Mouse (Mus musculus) heart, adult 9 months (tissue): Measurements from ENCODE around the gene Mgrn1.

Source experiments
- DNase-seq, 2 experiments: peaks; one replicate each; pipeline ENCODE4 v3.0.0; 2022; ENCODE audit warnings: low spot score in 2 of 2

Gene Mgrn1

GRCm38 (mm10) chr16:4940311-4940850, 54.3 kb downstream of the Mgrn1 start:
- DNase-seq = no peak

GRCm38 (mm10) chr16:4941016-4941415, 55.0 kb downstream of the Mgrn1 start:
- DNase-seq = no peak

- no peak for DNase-seq
Observed at GRCm38 (mm10) chr16:4942868-4943267, 56.8 kb downstream of the Mgrn1 start.

GRCm38 (mm10) chr16:4943431-4943830, 57.4 kb downstream of the Mgrn1 start:
- DNase-seq = no peak

GRCm38 (mm10) chr16:4945415-4945814, 59.4 kb downstream of the Mgrn1 start:
- DNase-seq = no peak

- no peak for DNase-seq
Observed at GRCm38 (mm10) chr16:4946155-4946554, 60.1 kb downstream of the Mgrn1 start.

GRCm38 (mm10) chr16:4947378-4947777, 61.3 kb downstream of the Mgrn1 start:
- DNase-seq = no peak

- no peak for DNase-seq
Observed at GRCm38 (mm10) chr16:4956609-4957008, 70.6 kb downstream of the Mgrn1 start.

GRCm38 (mm10) chr16:4957446-4957845, 71.4 kb downstream of the Mgrn1 start:
- DNase-seq = no peak

- no peak for DNase-seq
Observed at GRCm38 (mm10) chr16:4960260-4960659, 74.2 kb downstream of the Mgrn1 start.

- no peak for DNase-seq
Observed at GRCm38 (mm10) chr16:4963346-4963745, 77.3 kb downstream of the Mgrn1 start.

GRCm38 (mm10) chr16:4963797-4964709, 78.0 kb downstream of the Mgrn1 start, which contains the start of gene Anks3:
Gene Anks3 (minus strand): TSS chr16:4964205.
- peak; percentile 99 for DNase-seq

- no peak for DNase-seq
Observed at GRCm38 (mm10) chr16:4964731-4965391, 78.8 kb downstream of the Mgrn1 start.

- DNase-seq = no peak
Observed at GRCm38 (mm10) chr16:4965392-4966129, 79.5 kb downstream of the Mgrn1 start.

- no peak for DNase-seq
Observed at GRCm38 (mm10) chr16:4968426-4968825, 82.4 kb downstream of the Mgrn1 start.

GRCm38 (mm10) chr16:4969055-4969843, 83.2 kb downstream of the Mgrn1 start:
- peak; percentile 4 to 16 for DNase-seq

GRCm38 (mm10) chr16:4971626-4972025, 85.6 kb downstream of the Mgrn1 start:
- DNase-seq = peak; percentile 3 to 39

- no peak for DNase-seq
Observed at GRCm38 (mm10) chr16:4974521-4974920, 88.5 kb downstream of the Mgrn1 start.

- DNase-seq = no peak
Observed at GRCm38 (mm10) chr16:4976180-4976579, 90.1 kb downstream of the Mgrn1 start.

- peak in 1 of 2 experiments; percentile 5 for DNase-seq
Observed at GRCm38 (mm10) chr16:4978275-4979051, 92.4 kb downstream of the Mgrn1 start.
